Mouse (Mus musculus) A20 (cell line): ENCODE measurements around the gene Mrpl50.

Experiments used
- DNase-seq: peaks from one replicate; pipeline ENCODE4 v3.0.0-alpha.2; 2011; ENCODE audit warnings: low read depth, low spot score

Gene Mrpl50

GRCm38 (mm10) chr4:49520572-49521340, at the start of gene Mrpl50, which contains the start of gene Zfp189:
Mrpl50 (minus strand) TSS chr4:49521093.
Zfp189 (plus strand) TSS chr4:49521176.
- DNase-seq, result peak; percentile 95

- DNase-seq, result peak; percentile 67
Measured at GRCm38 (mm10) chr4:49567613-49568012, 46.7 kb upstream of the Mrpl50 start.

- DNase-seq, result no peak
Measured at GRCm38 (mm10) chr4:49559915-49560772, 39.3 kb upstream of the Mrpl50 start.

- no peak for DNase-seq
Measured at GRCm38 (mm10) chr4:49558181-49558580, 37.3 kb upstream of the Mrpl50 start.

- DNase-seq, result no peak
Measured at GRCm38 (mm10) chr4:49557375-49557774, 36.5 kb upstream of the Mrpl50 start.

- no peak for DNase-seq
Measured at GRCm38 (mm10) chr4:49553380-49553779, 32.5 kb upstream of the Mrpl50 start.

- no peak for DNase-seq
Measured at GRCm38 (mm10) chr4:49549383-49549782, 28.5 kb upstream of the Mrpl50 start, which contains the start of gene Aldob. Aldob (minus strand) TSS chr4:49549546.

GRCm38 (mm10) chr4:49547544-49548219, 26.8 kb upstream of the Mrpl50 start:
- DNase-seq, result no peak

GRCm38 (mm10) chr4:49546873-49547543, 26.1 kb upstream of the Mrpl50 start:
- DNase-seq, result no peak

- DNase-seq, result no peak
Measured at GRCm38 (mm10) chr4:49546026-49546425, 25.1 kb upstream of the Mrpl50 start.

GRCm38 (mm10) chr4:49540966-49541365, 20.1 kb upstream of the Mrpl50 start:
- no peak for DNase-seq

GRCm38 (mm10) chr4:49539665-49540064, 18.8 kb upstream of the Mrpl50 start:
- DNase-seq, result no peak

GRCm38 (mm10) chr4:49536671-49537070, 15.8 kb upstream of the Mrpl50 start:
- DNase-seq, result no peak

GRCm38 (mm10) chr4:49535675-49536294, 14.9 kb upstream of the Mrpl50 start:
- DNase-seq, result no peak

- DNase-seq, result no peak
Measured at GRCm38 (mm10) chr4:49535036-49535435, 14.1 kb upstream of the Mrpl50 start.

- no peak for DNase-seq
Measured at GRCm38 (mm10) chr4:49522576-49522975, 1.7 kb upstream of the Mrpl50 start.

- no peak for DNase-seq
Measured at GRCm38 (mm10) chr4:49521346-49521745, 453 bp upstream of the Mrpl50 start.

- DNase-seq, result peak; percentile 67
Measured at GRCm38 (mm10) chr4:49519476-49519875, 1.4 kb downstream of the Mrpl50 start.

GRCm38 (mm10) chr4:49514441-49514840, 6.5 kb downstream of the Mrpl50 start:
- DNase-seq, result no peak

- DNase-seq, result no peak
Measured at GRCm38 (mm10) chr4:49512636-49513035, 8.3 kb downstream of the Mrpl50 start.
